15 mouse cellular contexts compared by ENCODE assay signal in the genomic region with DNA sequence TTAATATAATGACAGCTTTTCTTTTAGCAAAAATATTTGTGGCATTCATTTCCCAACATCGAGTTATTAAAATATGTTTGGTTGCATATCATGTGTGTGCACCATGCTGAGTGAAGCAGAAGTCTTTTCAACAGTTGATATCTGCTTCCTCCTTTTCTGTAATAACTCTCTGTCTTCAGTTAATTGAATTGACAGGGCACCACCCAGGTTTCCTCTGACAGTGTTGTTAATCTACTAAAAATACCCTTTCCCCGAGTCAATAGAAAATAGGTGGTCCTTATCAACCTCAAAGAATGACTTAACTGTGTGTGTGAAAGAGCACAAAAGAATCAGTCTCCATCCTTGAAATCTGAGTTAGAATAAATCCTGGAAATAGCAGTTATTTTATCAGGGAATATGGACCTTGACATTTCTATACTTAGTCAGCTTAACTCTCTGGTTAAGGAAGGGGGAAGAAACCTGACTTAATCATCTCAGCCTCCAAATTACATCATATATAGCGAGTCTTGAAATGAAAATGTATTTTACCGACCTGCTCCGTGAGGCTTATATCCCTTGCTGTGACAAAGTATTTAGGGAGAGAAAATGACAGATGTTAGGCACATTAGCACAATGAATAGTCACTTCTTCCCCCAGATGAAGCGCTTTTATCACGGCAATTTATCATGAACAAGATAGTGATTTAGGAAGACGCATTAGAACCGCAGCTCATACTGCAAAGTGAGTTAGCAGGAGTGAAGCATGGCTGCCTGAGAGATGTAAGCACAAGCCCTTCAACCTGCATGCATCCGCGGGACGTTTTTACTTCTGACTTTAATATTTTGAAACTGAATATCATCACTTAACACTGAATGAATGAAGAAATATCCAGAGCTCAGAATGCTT. TPM values are rescaled to one million over a fixed set of nuclear protein-coding genes. Genes with fewer than 3 reads are reported as not detected.
DNase-seq lines count a peak whose midpoint lies in the region; ATAC-seq and TF ChIP-seq lines count a peak whose summit lies in the region.
"Had no signal": no experiment of that assay in that cellular context is flagged by ENCODE, and none has a peak within 500 bp of the region (broad histone marks: within the 10 kb centered on the region; RNA-seq: fewer than 3 reads in every experiment).

No protein-coding gene starts in this region.

- DNase-seq in forebrain, embryonic 14.5 days (ENCODE audit: low spot score): peak; percentile 16
- DNase-seq in forebrain, embryonic 11.5 days (ENCODE audit: low spot score): no peak
- DNase-seq in hindbrain, embryonic 11.5 days (ENCODE audit: low spot score): no peak
- DNase-seq in Muller cell, postnatal 12 days (ENCODE audit: inconsistent ontology term): peak; percentile 11
- no peak for DNase-seq in left cerebral cortex, adult 2 months (ENCODE audit: extremely low spot score in 1 of 2, low spot score in 2 of 2)
- DNase-seq in cerebellum, postnatal 10 days: no peak
- DNase-seq: gastrocnemius, postnatal 36 days; kidney, adult 18-20 months; layer of hippocampus, adult 9-11 months; liver, postnatal 0 days had no signal

- no peak for TF ChIP-seq CTCF in left cerebral cortex, adult 2 months (IDR thresholded peaks at IDR 0.05)

- 79% methylated on average over 12 of the region's 12 CpGs for WGBS in forebrain, embryonic 14.5 days
- WGBS in forebrain, embryonic 11.5 days: 80% methylated on average over 12 of the region's 12 CpGs
- WGBS in hindbrain, embryonic 12.5 days: 74% methylated on average over 12 of the region's 12 CpGs
- WGBS in hindbrain, embryonic 11.5 days: 77% methylated on average over 12 of the region's 12 CpGs

- no peak overlapping the region for H3K4me3 ChIP-seq in forebrain, embryonic 14.5 days (ENCODE audit: low read depth, low read length)
- H3K4me3 ChIP-seq in forebrain, embryonic 11.5 days (ENCODE audit: low read depth, low read length): no peak overlapping the region
- H3K4me3 ChIP-seq in hindbrain, embryonic 12.5 days: no peak overlapping the region
- H3K4me3 ChIP-seq in hindbrain, embryonic 11.5 days (ENCODE audit: low read depth, low read length): no peak overlapping the region
- H3K4me3 ChIP-seq in left cerebral cortex, adult 2 months: no peak overlapping the region
- H3K4me3 ChIP-seq: erythroblast, embryonic 14.5 days had no signal

- no peaks in the 10 kb centered on the region for H3K9me3 ChIP-seq in forebrain, embryonic 14.5 days (replicated peaks; ENCODE audit: control insufficient read depth, low read length)
- H3K9me3 ChIP-seq in forebrain, embryonic 11.5 days (ENCODE audit: control insufficient read depth, low read length): no peaks in the 10 kb centered on the region
- no peaks in the 10 kb centered on the region for H3K9me3 ChIP-seq in hindbrain, embryonic 12.5 days (replicated peaks)
- H3K9me3 ChIP-seq in hindbrain, embryonic 11.5 days (ENCODE audit: control insufficient read depth, low read length): no peaks in the 10 kb centered on the region

- ATAC-seq in forebrain, embryonic 14.5 days: no peak
- no peak for ATAC-seq in forebrain, embryonic 11.5 days (replicated peaks; ENCODE audit: low FRiP score)
- 0 out of 2 replicates have a peak, but pooled peaks have one; percentile 19 for ATAC-seq in hindbrain, embryonic 12.5 days (ENCODE audit: low FRiP score)
- no peak for ATAC-seq in hindbrain, embryonic 11.5 days (ENCODE audit: low FRiP score)
- ATAC-seq in megakaryocyte progenitor cell, adult 5-6 weeks (replicated peaks; ENCODE audit: poor library complexity): peak; percentile 84
- ATAC-seq: liver, postnatal 0 days had no signal

- no peak overlapping the region for H3K27ac ChIP-seq in forebrain, embryonic 14.5 days (ENCODE audit: low read depth, low read length)
- no peak overlapping the region for H3K27ac ChIP-seq in forebrain, embryonic 11.5 days (ENCODE audit: low read depth, low read length)
- no peak overlapping the region for H3K27ac ChIP-seq in hindbrain, embryonic 12.5 days
- no peak overlapping the region for H3K27ac ChIP-seq in hindbrain, embryonic 11.5 days (ENCODE audit: low read depth, low read length)
- no peak overlapping the region for H3K27ac ChIP-seq in left cerebral cortex, adult 2 months
- H3K27ac ChIP-seq: macrophage had no signal

- no peaks in the 10 kb centered on the region for H3K4me1 ChIP-seq in forebrain, embryonic 14.5 days (ENCODE audit: control insufficient read depth, insufficient read depth, low read length)
- no peaks in the 10 kb centered on the region for H3K4me1 ChIP-seq in forebrain, embryonic 11.5 days (replicated peaks; ENCODE audit: control insufficient read depth, insufficient read depth, low read length)
- H3K4me1 ChIP-seq in hindbrain, embryonic 12.5 days: no peaks in the 10 kb centered on the region
- H3K4me1 ChIP-seq in hindbrain, embryonic 11.5 days (replicated peaks; ENCODE audit: control insufficient read depth, insufficient read depth, low read length): no peaks in the 10 kb centered on the region

- no peak overlapping the region for H3K9ac ChIP-seq in forebrain, embryonic 14.5 days (ENCODE audit: low read length)
- no peak overlapping the region for H3K9ac ChIP-seq in forebrain, embryonic 11.5 days (ENCODE audit: low read length)
- H3K9ac ChIP-seq in hindbrain, embryonic 12.5 days: no peak overlapping the region
- no peak overlapping the region for H3K9ac ChIP-seq in hindbrain, embryonic 11.5 days (ENCODE audit: low read depth, low read length)
- H3K9ac ChIP-seq: liver, postnatal 0 days had no signal

- H3K27me3 ChIP-seq in forebrain, embryonic 14.5 days (replicated peaks; ENCODE audit: control insufficient read depth, insufficient read depth, low read length): no peaks in the 10 kb centered on the region
- no peaks in the 10 kb centered on the region for H3K27me3 ChIP-seq in forebrain, embryonic 11.5 days (ENCODE audit: control insufficient read depth, insufficient read depth, low read length)
- H3K27me3 ChIP-seq in hindbrain, embryonic 12.5 days: no peaks in the 10 kb centered on the region
- H3K27me3 ChIP-seq in hindbrain, embryonic 11.5 days (ENCODE audit: control insufficient read depth, insufficient read depth, low read length): no peaks in the 10 kb centered on the region

- H3K36me3 ChIP-seq in forebrain, embryonic 14.5 days (ENCODE audit: control insufficient read depth, insufficient read depth, low read length): no peaks in the 10 kb centered on the region
- no peaks in the 10 kb centered on the region for H3K36me3 ChIP-seq in forebrain, embryonic 11.5 days (ENCODE audit: control insufficient read depth, insufficient read depth, low read length)
- H3K36me3 ChIP-seq in hindbrain, embryonic 12.5 days: no peaks in the 10 kb centered on the region
- no peaks in the 10 kb centered on the region for H3K36me3 ChIP-seq in hindbrain, embryonic 11.5 days (ENCODE audit: control insufficient read depth, insufficient read depth, low read length)

- H3K4me2 ChIP-seq in forebrain, embryonic 14.5 days (ENCODE audit: low read length): no peak overlapping the region
- no peak overlapping the region for H3K4me2 ChIP-seq in forebrain, embryonic 11.5 days (ENCODE audit: low read depth, low read length, severe bottlenecking)
- no peak overlapping the region for H3K4me2 ChIP-seq in hindbrain, embryonic 12.5 days (replicated peaks)
- no peak overlapping the region for H3K4me2 ChIP-seq in hindbrain, embryonic 11.5 days (replicated peaks; ENCODE audit: low read depth, low read length)

- intact Hi-C loops in left cerebral cortex, adult 2 months (cut with DNase I): no loop called here

RNA-seq across cellular contexts. Expression of a gene that starts 19.8 kb away (rescaled TPM):
- polyA plus RNA-seq in forebrain, embryonic 14.5 days (2014; fragmentation: Nextera tagmentation; extraction: Ambion mirVana): 14.9 and 16.0 TPM in 2 replicates
- polyA plus RNA-seq in forebrain, embryonic 11.5 days (2014; fragmentation: Nextera tagmentation; extraction: Ambion mirVana): 7.0 and 7.3 TPM in 2 replicates
- 7.8 and 9.1 TPM in 2 replicates for polyA plus RNA-seq in hindbrain, embryonic 12.5 days (2016; fragmentation: Nextera tagmentation; extraction: Ambion mirVana)
- 7.7 and 8.7 TPM in 2 replicates for polyA plus RNA-seq in hindbrain, embryonic 11.5 days (2014; fragmentation: Nextera tagmentation; extraction: Ambion mirVana)
- 169 and 236 TPM in 2 replicates for total RNA-seq in megakaryocyte progenitor cell, adult 5-6 weeks (2015)
- 133 and 193 TPM in 2 replicates for total RNA-seq in megakaryocyte progenitor cell, adult 5-6 weeks (2017)
- 10 to 100 TPM; 21.0 to 22.3 TPM for total RNA-seq in left cerebral cortex, adult 2 months (2021)
- total RNA-seq: neutrophil, adult 5-6 weeks had no signal
- polyA plus RNA-seq: erythroblast, embryonic 14.5 days had no signal

Comparison
In these comparisons a context has a peak if more than half of its experiments do, and no peak if none do; other contexts are left out.
1. ATAC-seq: peak in hindbrain, embryonic 12.5 days (single experiment) and megakaryocyte progenitor cell, adult 5-6 weeks (single experiment); none in forebrain, embryonic 14.5 days (single experiment), forebrain, embryonic 11.5 days (single experiment) and hindbrain, embryonic 11.5 days (single experiment).
2. DNase-seq: peak in forebrain, embryonic 14.5 days (single experiment) and Muller cell, postnatal 12 days (single experiment); none in forebrain, embryonic 11.5 days (single experiment), hindbrain, embryonic 11.5 days (single experiment), left cerebral cortex, adult 2 months (0 of 2) and cerebellum, postnatal 10 days (0 of 2).